Mouse (Mus musculus): ENCODE data around the gene Fbxo48.

Gene Fbxo48

DNA sequence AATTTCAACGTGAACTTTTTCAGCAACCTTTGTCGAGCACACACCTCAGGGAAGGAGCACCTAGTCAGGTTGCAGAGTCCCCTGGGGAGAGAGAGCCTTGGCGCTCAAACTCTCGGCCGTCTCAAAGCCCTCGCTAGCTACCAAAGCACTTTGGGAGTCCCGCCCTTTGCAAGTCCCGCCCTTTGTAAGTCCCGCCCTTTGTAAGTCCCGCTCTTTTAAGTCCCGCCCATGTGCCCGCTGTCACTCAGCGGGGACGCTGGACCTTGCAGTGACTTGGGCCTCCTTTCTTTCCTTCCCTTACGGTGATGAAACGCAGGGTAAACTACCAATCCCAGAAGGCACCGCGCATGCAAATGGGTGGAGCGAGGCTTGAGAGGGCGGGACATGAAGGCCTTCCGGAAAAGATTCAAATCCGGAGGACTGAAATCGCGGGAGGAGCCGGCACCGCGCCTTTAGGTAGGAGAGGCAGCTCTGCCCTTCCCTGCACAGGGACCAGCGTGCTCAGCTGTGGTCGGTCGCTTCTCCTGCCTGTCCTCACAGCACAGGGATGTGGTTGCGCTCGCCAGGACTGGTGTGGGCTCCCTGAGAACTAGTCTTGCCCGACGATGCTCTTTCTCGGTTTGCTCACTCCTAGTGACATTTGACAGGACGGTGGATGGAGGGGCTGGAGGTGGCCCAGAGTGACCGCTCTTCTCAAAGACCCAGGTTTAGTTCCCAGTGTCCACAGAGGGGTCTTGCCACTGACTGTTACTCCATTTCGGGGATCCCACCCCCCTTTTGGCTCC, at the start of gene Fbxo48:
Gene Fbxo48, plus strand, starts transcription at position 400 of the 785 bp plus-strand sequence.
- peak; percentile 95 to 96 for DNase-seq

DNA sequence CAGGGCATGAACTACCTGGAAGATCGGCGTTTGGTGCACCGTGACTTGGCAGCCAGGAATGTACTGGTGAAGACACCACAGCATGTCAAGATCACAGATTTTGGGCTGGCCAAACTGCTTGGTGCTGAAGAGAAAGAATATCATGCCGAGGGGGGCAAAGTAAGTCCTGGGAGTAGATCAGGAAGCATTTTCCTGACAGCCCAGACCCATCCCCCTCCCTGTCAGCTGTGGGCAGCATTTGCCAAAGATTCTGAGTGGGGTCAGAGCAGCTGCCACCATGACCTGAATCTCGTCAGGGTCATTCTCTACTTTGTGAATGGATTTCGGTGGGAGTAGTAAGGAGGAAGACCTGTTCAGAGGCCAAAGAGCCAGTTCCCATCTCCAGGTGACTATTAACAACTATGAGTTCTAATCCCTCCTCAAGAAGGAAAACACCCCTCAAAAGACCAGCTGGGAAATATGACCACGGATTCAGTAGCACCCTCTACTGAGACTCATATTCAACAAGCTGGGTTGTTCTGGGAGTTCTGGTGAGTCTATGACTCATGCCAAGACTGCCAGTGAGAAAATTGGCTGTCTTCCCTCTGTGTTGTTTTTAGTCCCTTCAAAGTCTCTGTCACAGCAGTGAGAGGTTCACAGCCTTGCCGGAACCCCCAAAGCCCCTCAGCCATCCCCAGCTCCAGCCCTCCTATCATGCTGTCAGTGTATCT, 46.7 kb upstream of the Fbxo48 start:
- peak; percentile 9 to 23 for DNase-seq

DNA sequence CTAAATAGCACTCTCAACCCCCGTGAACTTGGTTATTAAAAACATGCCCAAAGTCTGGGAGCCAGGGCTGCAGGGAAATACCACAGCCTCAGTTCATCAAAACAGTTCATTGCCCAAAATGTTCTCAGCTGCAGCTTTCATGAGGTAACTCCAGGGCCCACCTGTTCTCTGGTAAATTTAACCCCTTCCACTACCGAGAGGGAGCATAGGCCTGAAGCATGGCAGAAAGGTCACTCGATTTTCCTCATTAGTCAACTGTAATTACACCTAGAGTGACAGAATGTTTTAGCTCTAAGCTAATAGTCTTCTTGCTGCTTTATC, 46.2 kb upstream of the Fbxo48 start:
- DNase-seq = no peak

DNA sequence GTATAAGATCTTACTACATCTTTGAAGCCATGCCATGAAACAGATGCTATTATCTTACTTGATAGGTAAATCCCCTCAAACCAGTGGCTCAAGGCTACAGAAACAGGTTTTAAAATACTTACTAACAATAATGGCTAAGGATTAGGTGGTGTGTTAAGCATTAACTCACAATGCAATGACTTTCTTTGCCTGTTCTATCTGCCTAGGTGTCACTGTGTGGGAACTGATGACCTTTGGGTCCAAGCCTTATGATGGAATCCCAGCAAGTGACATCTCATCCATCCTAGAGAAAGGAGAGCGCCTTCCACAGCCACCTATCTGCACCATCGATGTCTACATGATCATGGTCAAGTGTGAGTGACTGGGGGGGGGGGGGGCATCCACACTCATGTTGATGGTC, 44.6 kb upstream of the Fbxo48 start:
- DNase-seq = no peak

DNA sequence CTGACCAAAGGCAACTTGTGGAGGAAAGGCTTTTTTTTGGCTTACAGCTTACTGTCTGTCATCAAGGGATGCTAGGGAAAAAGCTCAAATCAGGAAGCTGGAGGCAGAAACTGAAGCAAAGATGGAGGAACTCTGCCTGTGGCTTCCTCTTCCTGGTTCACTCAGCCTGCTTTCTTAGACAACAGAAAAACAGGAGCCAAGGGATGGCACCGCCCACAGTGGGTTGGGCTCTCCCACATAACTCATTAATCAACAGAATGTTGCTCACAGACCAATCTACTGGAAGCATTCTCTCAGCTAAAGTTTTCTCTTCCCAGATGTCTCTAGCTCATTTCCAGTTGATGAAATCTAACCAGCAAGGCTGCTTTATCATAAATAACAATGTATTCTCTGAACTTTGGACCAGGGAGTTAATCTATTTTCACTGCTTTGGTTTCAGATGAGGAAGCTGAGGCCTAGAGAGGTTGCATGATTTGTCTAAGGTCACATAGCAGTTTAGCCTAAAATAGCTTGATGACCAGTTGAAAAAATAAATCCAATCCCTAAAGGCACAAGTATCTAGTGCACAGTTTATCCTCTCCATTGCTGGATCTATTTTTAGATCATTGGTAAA, 43.6 kb upstream of the Fbxo48 start:
- no peak for DNase-seq

DNA sequence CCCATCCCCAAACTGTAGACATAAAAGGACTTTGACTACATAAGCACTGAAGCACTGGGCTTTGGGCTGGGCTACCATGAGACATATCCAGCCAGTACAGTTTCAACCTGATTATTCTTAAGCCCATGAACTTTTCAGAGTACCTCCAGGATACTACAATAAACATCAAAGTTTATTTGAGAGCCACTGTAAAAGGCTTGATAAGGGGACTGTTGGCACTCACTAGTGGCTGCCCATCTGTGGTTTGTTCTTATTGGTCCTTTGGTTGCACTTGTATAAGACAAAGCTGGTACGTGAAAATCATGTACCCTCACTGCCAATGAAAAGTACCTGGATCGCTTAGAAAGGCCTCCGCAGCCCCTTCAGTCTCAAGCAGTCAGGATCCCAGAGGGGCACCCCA, 36.4 kb upstream of the Fbxo48 start:
- no peak for DNase-seq

DNA sequence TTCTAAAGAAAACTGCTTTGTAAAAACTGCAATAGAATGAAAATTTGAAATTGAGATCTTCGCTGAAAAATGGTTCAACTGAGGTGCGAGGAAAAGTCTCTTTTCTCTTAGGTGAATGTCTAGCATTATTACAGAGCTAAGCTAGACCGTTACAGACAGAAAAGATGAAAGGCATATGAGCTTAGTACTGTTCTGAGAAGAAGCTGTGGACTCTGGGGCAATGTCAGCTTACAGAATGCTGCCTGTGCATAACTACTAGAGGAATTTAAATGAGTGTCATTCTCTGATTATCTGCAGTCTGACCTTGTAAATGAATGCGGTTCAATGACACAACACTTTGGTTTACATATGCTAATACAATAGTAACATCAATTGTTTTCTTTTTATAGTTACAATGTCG, 35.3 kb upstream of the Fbxo48 start:
- no peak for DNase-seq

DNA sequence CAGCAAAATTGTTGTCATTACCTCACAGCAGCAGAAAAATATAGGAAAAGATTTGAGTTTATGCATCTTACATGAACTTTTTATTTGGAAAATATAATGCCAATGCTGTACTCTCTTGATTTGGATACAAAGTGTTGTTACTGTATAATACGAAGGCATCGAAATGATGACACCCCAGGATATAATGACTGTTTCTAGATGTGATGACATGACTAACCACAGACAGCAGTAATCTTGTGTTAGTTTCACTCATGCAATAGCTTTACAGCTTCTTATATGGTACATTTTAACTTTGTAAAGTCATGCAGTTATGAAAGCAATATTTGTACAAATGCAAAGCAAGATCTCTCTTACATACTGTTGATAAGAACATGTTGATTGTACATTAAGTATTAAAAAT, 33.7 kb upstream of the Fbxo48 start:
- no peak for DNase-seq

DNA sequence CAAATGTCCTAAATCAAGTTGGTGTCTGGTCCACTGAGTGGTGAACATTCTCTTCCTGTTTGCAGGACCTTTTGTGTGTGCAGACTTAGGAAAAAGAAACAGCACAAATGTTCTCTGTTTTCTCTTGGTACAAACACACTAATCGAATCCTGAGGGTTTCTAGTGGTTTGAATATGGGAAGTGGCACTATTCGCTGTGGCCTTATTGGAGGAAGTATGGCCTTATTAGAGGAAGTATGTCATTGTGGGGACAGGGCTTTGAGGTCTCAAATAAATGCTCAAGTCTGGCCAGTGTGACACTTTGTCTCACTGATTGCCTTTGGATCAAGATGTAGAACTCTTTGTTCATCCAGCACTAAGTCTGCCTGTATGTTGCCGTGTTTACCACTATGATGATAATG, 19.0 kb upstream of the Fbxo48 start:
- DNase-seq = no peak

DNA sequence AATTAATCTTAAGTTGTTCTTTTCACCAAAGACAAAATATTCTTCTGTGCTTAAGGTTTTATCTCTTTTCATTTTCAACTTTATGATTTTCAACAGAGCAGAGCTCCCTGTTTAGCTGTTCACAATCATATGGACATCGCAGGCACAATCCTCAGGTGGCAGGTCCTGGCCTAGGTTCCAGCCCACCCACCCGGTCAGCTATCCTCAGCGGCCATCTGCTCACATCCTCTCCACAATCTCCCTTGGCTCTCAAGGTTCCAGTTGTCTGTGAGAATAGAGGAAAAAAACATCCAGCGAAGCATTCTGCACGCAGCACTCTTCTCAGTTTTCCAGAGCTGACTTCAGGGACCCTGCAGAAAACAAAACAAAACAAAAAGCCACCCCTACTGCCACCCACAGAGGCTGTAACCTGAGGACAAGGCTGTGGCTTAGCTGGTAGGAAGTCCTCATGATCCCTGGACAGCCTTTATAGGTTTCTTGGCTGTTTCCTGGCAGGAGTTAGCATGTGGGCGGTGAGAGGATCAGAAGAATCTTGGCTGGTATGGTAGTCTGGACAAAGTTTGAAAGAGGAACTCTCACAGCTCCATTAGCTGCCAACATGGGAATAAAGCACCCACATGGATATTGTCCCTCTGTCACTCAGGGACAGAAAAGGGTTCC, 15.5 kb upstream of the Fbxo48 start:
- peak in 1 of 2 experiments; percentile 14 for DNase-seq

DNA sequence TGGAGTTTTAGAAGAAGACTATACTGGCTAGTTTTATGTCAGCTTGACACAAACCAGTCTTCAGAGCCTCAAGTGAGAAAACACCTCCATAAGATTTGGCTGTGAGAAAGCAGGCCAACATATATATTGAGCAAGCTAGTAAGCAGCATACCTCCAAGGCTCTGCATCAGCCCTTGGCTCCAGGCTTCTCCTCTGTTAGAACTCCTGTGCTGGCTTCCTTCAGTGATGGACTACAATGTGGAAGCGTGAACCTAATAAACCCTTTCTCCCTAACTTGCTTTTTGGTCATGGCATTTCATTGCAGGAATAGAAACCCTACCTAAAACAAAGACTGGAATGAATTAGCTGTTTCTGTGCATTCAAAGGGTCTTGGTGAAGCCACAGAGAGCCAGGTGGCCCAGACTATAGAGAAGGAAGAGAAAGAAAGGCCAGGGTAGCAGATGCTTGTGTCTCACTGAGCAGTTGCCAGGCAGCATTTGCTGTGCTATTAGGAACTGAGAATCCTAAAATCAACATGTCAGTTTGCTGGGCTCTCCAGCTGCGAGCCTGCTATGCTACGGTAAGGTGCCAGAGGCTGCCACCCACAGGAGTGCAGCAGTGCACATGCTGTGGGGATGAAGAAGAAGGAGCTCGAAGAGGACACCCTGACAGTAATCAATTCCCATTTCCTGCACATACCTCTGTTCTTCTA, 9.9 kb upstream of the Fbxo48 start:
- DNase-seq = peak; percentile 43 to 45

DNA sequence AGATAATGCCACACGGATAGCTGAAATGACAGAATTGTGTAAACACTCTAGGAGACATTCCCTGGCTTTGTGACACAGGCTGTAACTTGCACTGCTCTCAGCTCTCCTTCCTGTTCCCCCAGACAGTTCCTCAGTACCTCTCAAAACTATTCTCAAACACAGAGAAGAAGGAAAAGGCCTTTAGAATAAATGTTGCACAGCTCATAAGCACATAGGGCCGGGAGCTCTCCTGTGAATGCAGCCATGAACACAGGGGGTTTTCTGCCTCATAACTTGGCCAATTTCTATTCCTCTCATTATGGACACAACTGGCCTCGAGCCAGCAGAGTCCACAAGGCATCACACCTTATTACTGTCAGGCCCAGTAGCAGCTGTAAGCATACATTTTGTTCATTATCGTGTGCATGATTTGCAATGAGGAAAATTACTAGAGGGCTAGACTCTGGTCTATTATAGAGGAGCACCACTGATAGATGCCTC, 9.2 kb upstream of the Fbxo48 start:
- DNase-seq = peak; percentile 66 to 78

DNA sequence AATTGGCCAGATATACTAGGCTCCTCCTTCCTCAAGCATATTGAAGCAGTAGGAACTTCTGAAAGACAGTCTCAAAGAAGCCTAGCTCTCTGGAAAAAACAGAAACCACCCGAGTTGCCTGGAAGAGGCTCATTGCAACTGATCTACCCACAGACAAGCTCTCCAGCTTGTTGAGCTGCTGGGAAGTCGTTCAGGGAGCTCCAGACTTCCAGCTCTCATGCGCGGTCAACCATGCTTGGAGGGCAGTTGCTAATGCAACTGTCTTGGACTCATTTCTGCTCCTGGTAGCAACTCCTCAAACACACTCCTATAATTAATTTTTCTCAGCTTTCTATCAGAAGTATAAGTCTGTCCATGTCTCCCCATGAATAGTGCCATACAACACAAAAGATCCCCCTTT, 8.2 kb upstream of the Fbxo48 start:
- peak; percentile 22 to 39 for DNase-seq

DNA sequence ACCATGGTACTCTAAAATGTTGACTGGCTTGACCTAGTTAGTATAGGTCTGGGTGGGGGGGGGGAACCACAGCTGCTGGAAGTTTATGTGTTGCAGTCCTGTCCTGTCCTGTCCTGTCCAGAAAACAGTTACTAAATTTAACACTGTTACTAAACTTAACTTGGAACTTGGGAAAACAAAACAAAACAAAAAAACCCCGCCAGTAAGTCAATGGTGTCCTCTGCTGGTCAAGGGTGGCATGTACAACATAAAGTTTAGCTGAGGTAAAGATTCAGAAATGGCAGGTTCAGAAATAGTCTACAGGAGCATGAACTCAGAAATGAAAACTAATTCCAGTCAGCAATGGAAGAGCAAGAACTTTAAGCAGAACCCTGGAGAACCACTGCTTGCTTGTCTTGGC, 2.4 kb upstream of the Fbxo48 start:
- DNase-seq = peak; percentile 51 to 54

DNA sequence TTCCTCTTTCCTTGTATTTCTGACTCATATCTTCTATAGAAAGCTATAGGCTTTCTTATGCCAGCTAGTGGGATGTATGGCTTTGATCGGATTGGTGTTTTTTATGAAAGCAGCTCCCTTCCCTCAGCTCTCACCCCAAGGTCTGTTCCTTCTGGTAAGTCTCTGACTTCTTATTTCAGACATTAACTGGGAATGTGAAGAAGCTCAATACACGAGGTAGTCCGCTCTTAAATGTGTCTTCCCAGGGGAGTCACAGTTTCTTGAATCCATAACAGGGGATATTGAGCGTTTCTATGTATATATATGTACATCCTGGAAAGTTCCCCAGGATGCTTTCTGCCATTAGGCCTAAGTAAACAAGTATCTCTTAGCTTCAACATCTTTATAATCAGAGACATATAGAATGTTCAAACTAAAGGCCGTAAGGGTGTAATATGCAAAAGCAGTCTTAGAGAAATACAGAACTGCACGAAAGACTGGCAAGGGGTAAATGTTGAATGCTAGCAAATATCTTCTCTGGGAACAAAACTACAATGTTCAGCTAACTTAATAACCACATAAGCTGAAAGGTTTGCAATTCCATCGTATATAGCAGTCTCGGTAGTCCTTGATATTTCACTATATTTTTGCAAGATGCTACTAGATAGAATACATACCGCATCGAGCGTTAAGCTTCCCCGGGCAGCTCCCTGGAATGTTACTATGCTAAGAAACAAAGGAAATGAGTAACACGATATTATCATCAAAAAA, 774 bp upstream of the Fbxo48 start:
- DNase-seq = no peak

DNA sequence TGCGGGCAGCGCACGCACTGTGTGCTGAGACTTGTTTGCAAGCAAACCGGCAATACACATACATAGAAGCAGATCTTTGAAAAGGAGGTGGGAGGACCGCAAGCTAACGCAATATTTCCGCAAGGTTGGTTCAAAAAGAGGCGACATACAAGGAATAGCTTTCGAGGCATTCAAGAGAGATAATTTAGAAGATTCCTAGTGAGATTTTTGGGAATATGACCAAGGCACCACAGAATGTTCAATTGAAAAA, 511 bp downstream of the Fbxo48 start:
- no peak for DNase-seq

DNA sequence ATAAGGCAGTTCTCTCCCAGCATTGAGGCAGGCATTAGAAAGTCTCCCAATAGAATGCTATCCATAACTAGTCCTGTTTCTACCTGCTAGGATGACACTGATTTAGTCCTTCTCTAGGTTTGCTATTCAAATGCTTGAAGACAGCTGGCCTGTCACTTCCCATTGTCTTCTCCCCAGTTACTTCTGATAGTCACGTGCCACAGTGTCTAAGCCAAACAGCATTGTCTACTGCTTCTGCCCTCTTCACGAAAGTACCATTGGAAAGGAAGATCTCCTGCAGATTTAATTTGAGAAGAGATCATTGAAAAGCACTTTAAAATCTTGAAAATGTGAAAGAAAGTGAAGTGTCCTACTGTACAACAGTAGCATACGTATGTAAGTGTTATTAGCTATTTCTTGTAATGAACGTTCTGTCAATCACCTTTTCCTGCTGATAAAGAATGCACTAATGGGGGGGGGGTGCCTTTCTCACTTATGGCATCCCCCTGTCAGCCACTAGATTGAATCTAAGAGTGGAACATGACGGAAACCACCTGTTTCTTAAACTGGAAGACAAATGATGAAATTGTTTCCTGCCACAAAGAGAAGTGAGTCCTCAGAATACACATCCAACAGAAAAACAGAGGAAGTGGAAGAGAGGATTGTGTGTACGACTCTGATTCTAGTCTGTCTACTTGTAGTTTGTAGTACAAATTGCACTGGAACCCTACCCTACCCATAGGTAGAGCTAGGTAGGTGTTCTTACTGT, 5.1 kb downstream of the Fbxo48 start:
- DNase-seq = no peak

DNA sequence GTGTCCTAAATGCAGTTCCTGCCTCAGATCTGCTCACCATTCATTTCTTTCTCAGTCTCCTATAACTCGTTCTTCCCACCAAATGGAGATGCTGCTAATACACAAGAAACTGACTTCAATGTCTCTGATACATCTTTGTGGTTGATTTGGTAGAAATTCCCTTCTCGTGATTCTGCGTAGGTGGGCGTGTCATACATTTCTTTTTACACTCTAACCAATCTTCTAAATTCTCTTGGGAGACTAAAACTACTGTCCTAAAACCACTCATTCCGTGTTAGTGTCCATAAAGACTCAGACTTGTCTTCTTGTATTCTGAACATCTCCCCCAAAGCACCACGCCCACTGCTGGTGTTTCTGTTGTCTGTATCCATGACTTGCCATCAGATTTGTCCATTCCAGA, 5.9 kb downstream of the Fbxo48 start:
- no peak for DNase-seq

DNA sequence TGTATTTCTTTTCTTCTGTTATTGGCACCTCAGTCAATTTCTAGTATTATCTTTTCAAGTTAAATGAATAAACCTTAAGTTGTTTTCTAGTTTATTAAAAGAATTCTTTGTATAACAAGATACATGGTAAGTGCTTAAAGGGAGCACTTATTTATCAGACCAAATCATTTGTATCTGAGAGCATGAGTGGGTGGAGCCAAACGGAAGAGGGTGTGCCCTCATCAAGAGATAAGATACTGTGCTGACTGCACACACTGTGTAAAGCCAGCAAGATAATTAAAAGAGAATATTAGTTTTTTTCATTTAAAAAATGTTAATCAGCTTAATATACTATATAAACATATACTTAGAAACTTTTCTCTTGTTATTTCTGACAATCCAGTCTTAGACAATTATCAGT, 7.3 kb downstream of the Fbxo48 start:
- no peak for DNase-seq

DNA sequence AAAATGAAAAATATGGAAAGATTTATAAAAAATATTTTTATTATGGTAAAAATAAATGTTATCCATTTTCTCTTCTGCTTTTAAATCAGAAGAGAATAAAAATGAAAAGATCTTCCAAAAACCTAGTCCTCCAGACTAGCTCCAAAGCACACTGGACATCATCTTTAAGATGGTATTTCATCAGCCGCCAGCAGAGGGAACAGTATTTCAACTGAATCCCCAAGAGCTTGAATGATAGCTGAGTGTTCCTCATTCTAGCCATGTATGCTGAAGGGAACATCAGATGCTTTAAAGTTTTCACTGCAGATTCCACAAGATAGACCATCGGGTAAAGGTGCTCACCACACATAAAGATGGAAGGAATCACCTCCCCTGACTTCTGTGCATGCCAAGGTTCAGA, 16.6 kb downstream of the Fbxo48 start:
- DNase-seq = peak; percentile 71 to 72

DNA sequence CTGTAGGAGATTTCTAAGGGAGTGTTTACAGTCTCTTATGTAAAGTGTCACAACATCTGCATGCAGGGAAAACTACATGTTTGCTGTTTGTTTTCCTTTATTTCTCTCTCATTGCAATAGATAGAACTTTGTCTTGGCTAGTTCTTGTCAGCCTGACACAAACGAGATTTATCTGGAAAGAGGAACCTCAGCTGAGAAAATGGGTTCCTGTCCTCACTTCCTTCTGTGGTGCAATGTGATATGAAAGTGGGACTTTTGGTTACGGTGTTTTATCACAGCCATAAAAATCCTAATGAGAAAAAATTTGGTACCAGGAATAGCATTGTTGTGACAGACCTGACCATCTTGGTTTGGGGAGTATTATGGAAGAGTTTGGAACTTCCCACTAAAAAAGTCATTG, 18.5 kb downstream of the Fbxo48 start:
- DNase-seq = no peak

DNA sequence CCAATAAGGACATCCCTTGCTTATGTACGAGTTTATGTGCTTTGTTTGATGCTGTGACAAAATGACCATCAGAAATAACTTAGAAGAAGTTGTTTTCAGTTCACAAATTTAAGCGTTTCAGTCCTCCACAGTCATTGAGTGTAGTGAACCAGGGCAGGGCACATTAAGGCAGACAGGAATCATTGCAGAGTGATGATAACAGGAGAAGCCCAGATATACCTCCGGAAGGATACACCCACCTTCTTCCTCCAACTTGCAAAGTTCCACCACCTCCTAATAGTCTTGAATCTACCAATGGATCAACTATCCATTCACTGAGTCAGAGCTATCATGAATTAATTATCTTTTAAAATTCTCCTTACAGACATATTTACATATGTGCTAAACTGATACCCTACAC, 20.9 kb downstream of the Fbxo48 start:
- DNase-seq = no peak
